ENCODE assay signal across 1 mouse cellular context in genomic region chr11:70219873-70220272, GRCm38 (mm10).
TF ChIP-seq lines count a peak whose summit lies in the region.

No protein-coding gene starts in this region.

TF ChIP-seq in CH12.LX, 34 proteins besides CTCF, POLR2A, EP300 and RAD21 (continued from another document):
- TF ChIP-seq MAX (IDR thresholded peaks at IDR 0.05; ENCODE audit: low read length) (no peak), JUND (conservative IDR thresholded peaks at IDR 0.05; ENCODE audit: low read depth, low read length) (no peak)
